Mouse (Mus musculus) cerebellum, postnatal 36 days (tissue): ENCODE results near the gene Rab5a.
"Not testable (repeated sequence)": the region's sequence is repeated elsewhere in the genome, so short reads cannot be mapped to it uniquely, and the experiment has no call there.

Experiments
- DNase-seq, 2 experiments: peaks; one replicate each; pipeline ENCODE4 v3.0.0; 2021 to 2022; ENCODE audit warnings: mixed read lengths in 2 of 2

The Rab5a gene

GRCm38 (mm10) chr17:53478858-53479603, at the start of gene Rab5a:
Gene Rab5a (plus strand): TSS chr17:53479234.
- peak; percentile 98 to 99 for DNase-seq

DNA sequence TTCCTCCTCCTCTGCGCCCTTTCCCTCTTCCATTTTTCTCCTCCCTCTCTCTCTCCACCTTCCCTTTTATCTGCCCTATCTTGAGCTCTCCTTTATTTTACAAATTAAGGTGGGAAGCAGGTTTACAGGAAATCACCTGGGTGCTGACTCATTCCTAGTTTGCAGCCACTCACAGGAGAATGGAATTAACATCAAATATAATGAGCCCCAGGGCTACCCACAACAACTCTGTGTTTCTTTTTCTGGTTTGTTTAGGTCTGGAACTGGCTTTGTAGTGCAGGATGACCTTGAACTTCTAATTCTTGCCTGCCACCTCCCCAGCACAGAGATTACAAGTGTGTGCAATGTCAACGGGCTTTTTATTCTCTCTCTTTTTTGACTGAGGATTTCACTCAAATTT, 22.9 kb upstream of the Rab5a start:
- DNase-seq, result no peak

- DNase-seq, result no peak
These were observed 22.3 kb upstream of the Rab5a start for GRCm38 (mm10) chr17:53456742-53457141.

- peak; percentile 49 to 58 for DNase-seq
These were observed 16.2 kb upstream of the Rab5a start, which contains the start of gene Efhb for GRCm38 (mm10) chr17:53462603-53463495. Gene Efhb (minus strand): TSS chr17:53463321.

DNA sequence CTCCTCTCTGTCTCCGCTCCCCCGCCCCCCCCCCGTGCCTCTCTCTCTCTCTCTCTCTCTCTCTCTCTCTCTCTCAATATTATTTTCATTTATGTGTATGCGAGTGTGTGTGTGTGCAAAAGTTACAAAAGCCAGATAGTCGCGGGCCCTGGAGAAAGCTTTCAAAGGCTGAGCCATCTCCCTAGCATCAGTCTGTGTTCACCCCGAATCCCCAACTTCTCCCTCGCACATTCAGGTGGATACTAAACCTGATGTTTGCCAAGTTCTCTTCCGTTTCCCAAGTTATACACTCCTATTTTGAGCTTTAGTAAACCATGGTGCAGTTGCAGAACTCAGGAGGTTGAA, 15.6 kb upstream of the Rab5a start:
- no peak for DNase-seq

GRCm38 (mm10) chr17:53465569-53465968, 13.5 kb upstream of the Rab5a start:
- no peak for DNase-seq

DNA sequence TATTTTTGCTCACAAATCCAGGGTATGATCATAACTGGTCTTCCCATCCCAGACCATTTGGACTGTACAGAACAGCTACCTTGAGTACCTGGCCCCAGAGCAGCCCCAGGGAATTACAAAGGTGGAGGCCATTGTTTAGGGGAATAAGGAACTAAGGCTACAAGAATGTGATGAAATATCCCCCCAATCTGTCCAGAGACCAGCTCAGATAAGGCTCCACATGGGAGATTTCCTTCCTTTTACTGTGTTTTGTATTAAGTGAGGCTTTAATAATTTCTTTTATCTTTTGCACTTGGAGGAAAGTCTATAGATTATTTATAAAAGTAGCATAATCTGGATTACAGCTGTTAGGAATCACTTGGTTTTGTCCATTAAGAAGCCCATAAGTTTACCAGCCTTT, 10.3 kb upstream of the Rab5a start:
- DNase-seq, result no peak

GRCm38 (mm10) chr17:53478066-53478857, 772 bp upstream of the Rab5a start:
- DNase-seq, result no peak

DNA sequence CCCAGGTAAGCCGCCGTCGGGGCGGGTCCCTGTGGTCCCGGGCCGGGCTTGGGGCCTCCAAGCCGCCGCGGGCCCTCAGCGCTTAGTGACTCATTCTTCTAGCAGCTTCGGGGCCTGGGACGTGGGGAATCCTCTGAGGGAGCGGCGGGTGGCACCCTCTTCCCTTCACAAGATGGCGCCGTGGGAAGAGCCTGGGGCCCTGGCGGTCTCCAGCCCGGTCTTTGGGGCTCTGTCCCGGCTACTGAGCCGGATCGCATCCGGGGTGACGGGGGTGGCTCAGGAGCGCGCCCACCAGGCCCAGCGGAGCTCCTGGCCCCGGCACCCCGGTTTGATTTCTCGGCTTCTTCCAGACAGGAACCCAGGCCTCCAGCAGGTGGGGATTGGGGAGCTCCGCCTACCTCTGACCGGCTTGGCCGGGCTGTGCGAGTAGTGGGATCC, 589 bp downstream of the Rab5a start:
- no peak for DNase-seq

GRCm38 (mm10) chr17:53480433-53480832, 1.4 kb downstream of the Rab5a start:
- DNase-seq, result no peak

GRCm38 (mm10) chr17:53488291-53489006, 9.4 kb downstream of the Rab5a start:
- no peak for DNase-seq

DNA sequence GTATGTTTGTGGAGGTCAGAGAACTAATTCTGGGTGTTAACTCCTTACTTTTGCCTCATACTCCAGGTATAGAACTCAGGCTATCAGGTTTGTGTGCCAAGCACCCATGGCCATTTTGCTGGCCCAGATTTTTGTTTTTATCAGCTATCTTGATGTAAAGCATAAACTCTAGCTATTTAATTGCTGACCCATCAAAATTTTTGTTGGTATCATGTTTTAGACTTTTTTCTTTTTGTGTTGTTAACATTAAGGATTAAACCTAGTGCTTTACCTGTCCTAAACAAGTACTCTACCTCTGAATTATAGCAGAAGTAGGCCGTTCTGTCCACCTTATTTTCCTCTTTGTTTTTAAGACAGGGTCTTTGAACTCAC, 10.0 kb downstream of the Rab5a start:
- DNase-seq, result no peak

- DNase-seq, result no peak
These were observed 23.9 kb downstream of the Rab5a start for GRCm38 (mm10) chr17:53502966-53503365.

GRCm38 (mm10) chr17:53512311-53512951, 33.4 kb downstream of the Rab5a start:
- DNase-seq, result peak; percentile 25 to 39

DNA sequence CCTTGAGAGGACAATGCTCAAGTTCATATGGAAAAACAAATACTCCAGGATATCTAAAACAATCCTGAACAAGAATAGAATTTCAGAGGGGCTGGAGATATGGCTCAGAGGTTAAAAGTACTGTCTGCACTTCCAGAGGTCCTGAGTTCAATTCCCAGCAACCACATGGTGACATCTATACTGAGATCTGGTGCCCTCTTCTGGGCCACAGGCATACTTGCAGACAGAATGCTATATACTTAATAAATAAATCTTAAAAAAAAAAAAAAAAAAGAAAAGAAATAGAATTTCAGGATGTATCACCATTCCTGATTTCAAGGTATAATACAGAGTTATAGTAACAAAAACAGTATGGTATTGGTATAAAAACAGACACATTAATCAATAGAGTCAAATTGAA, 40.3 kb downstream of the Rab5a start:
- no peak for DNase-seq

DNA sequence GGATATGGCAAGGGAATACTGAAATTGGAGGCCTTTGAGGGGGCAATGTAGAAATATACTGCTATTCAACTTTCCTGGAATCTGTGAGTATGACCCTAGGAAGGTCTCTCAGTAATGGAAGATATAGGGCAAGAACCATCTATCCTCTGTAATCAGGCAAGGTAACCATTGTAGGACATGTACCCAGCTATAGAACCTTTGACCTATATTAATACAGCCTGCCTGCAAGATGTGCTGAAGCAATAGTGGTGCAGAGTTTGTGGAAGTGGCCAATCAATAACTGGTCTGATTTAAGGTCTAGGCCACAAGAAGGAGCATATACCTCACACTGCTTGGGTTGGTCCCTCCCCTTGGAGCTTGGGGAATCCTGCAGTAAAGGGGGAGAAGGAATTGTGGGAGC, 41.5 kb downstream of the Rab5a start:
- no peak for DNase-seq

- DNase-seq, result no peak
These were observed 49.0 kb downstream of the Rab5a start for GRCm38 (mm10) chr17:53528034-53528433.

DNA sequence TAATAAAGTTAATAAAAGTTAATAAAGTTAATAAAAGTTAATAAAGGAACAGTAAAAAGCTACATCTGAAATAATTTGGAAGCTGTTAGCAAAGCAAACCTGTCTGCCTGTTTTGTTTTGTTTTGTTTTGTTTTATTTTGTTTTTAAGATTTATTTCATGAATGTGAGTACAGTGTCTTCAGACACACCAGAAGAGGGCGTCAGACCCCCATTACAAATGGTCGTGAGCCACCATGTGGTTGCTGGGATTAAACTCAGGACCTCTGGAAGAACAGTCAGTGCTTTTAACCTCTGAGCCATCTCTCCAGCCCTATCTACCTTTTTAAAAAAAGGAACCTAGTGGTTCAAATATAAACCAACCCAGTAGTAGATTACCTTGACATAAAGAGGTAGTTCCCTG, 52.1 kb downstream of the Rab5a start:
- DNase-seq, result peak in 1 of 2 experiments; percentile 10

GRCm38 (mm10) chr17:53532425-53532824, 53.4 kb downstream of the Rab5a start:
- DNase-seq, result no peak

- not testable (repeated sequence) for DNase-seq
These were observed 60.3 kb downstream of the Rab5a start, which contains the start of gene Pp2d1 for GRCm38 (mm10) chr17:53539351-53539750. Gene Pp2d1 (minus strand): TSS chr17:53539451.

DNA sequence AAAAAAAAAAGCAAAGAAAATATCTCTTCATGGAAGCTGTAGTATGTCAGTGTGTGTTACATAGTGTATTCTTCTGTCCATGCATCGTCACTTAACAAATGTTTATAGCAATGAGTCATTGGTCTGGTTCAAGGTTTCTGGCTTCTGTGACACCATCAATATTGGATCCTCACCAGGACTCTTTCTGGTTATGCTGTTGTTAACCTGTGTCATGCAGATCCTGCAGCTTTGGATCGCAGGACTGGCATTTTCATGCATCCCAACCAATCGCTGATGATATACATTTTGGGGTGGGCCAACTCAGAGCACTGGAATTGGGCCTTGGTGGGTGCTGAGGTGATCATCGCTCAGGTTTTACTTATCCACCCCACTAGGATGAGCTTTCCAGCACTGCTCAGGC, 63.5 kb downstream of the Rab5a start:
- DNase-seq, result no peak
